Mouse (Mus musculus) layer of hippocampus, postnatal 14 days (tissue): Measurements from ENCODE around the gene Gm20918. TPM values are rescaled to one million over a fixed set of nuclear protein-coding genes. Genes with fewer than 3 reads are reported as not detected.
"Not testable (repeated sequence)": the region's sequence is repeated elsewhere in the genome, so short reads cannot be mapped to it uniquely, and the experiment has no call there.

Experiments used
- DNase-seq, 2 experiments: peaks; one replicate each; pipeline ENCODE4 v3.0.0; 2021 to 2022; ENCODE audit warnings: low spot score in 2 of 2, mixed read lengths in 1 of 2
- long read RNA-seq, 2 experiments: library from polyadenylated mRNA; stranded (forward); transcript quantifications; one replicate each; pipeline ENCODE4 v2.0.0; 2021
- total RNA-seq, 2 experiments: library from RNA; stranded (reverse); gene quantifications; 2 replicates each; pipeline ENCODE4 v1.2.3; 2021

The Gm20918 gene
- total RNA-seq, result not detected
- long read RNA-seq, experiment 1, result 0 reads
- long read RNA-seq, experiment 2, result 0 reads

DNA sequence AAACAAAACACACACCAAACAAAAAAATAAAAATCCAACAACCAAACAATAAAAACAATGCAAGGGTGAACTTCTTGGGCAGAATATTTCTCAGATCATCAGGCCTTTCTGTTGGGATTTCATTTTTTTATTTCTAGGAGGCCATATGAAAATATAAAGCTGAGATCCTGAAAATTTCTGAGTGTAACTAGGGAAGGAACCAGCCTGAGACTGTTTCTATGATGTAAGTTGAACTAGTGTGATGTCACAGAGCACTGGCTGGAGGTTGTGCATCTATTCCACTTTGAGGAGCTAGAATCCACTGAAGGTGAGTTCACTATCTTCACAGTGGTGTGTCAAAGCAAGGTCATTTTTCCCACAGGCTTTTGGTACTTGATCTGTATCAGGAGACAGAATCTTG, at the start of gene Gm20918:
Gene Gm20918 (plus strand): TSS at position 301 of the 400 bp plus-strand sequence.
- DNase-seq, result not testable (repeated sequence)

Other genes starting within 250 kb of the Gm20918 start
- gene Gm21820, start 205.5 kb downstream of the Gm20918 start, total RNA-seq, result not detected